Mouse (Mus musculus): ENCODE measurements around the gene Pcbp1.

DNA sequence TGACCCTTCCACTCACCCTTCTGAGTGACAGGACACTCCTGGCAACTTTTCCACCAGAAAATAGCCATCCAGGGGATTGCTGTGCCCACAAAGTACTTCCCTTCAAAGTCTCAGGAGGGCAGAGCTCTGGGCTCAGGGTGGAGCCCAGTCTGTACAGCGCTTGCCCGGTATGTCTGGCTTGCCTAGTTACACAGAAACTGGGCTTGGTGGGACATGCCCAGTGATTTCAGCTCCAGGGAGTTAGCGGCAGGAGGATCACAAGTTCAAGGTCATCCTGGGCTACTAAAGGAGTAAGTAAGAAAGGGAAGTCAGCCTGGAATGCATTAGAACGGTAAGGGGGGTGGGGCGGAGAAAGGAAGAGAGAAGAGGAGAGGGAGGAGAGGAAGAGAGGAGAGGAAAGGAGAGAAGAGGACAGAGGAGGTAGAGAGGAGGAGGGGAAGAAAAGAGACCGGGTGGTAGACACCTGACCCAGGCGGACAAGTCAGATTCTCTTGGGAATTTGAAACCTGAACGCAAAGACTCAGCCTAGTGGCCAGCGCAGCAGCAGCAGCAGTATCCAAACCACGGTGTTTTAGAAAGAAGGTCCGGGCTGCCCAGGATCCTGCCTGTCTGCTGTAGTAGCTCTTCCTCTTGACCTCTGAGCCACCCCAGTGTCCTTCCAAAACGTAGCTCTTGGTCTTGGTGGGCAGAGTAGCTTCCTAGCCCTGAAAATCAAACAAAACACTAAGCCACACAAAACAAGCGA, 28.9 kb downstream of the Pcbp1 start:
- TF ChIP-seq CTCF (IDR thresholded peaks at IDR 0.05 in 2 of 3, conservative IDR thresholded peaks at IDR 0.05 in 1 of 3; ENCODE audit: control insufficient read depth in 1 of 3, insufficient read depth in 1 of 3, low read depth in 2 of 3, low read length in 3 of 3, poor library complexity in 1 of 3, severe bottlenecking in 1 of 3), result no peak
- no peak for TF ChIP-seq GABPA (IDR thresholded peaks at IDR 0.05; ENCODE audit: low read depth, low read length)
- TF ChIP-seq TCF12 (IDR thresholded peaks at IDR 0.05; ENCODE audit: low read depth, low read length), result no peak
- no peak for TF ChIP-seq USF2 (IDR thresholded peaks at IDR 0.05; ENCODE audit: borderline replicate concordance in 1 of 2, insufficient read depth in 1 of 2, low read depth in 1 of 2, low read length in 2 of 2)
- TF ChIP-seq HCFC1 (IDR thresholded peaks at IDR 0.05; ENCODE audit: low read depth, low read length), result no peak
- TF ChIP-seq POLR2A (IDR thresholded peaks at IDR 0.05; ENCODE audit: control insufficient read depth in 1 of 2, insufficient read depth in 1 of 2, low read depth in 1 of 2, low read length in 2 of 2, poor library complexity in 1 of 2), result no peak
- TF ChIP-seq SIN3A (IDR thresholded peaks at IDR 0.05; ENCODE audit: low read length), result no peak
- no peak for TF ChIP-seq MEF2A (IDR thresholded peaks at IDR 0.05; ENCODE audit: extremely low read depth, insufficient replicate concordance, low read depth, low read length, poor library complexity, severe bottlenecking)
- no peak for TF ChIP-seq MAX (IDR thresholded peaks at IDR 0.05; ENCODE audit: low read length)
- no peak for TF ChIP-seq GATA1 (IDR thresholded peaks at IDR 0.05; ENCODE audit: low read depth, low read length)
- TF ChIP-seq TBP (IDR thresholded peaks at IDR 0.05; ENCODE audit: low read depth, low read length), result no peak
- TF ChIP-seq ZC3H11A (IDR thresholded peaks at IDR 0.05; ENCODE audit: low read depth, low read length), result no peak
